Mouse (Mus musculus): ENCODE data around the gene Slc25a39.
"Not testable (repeated sequence)": the region's sequence is repeated elsewhere in the genome, so short reads cannot be mapped to it uniquely, and the experiment has no call there.

Slc25a39 gene

DNA sequence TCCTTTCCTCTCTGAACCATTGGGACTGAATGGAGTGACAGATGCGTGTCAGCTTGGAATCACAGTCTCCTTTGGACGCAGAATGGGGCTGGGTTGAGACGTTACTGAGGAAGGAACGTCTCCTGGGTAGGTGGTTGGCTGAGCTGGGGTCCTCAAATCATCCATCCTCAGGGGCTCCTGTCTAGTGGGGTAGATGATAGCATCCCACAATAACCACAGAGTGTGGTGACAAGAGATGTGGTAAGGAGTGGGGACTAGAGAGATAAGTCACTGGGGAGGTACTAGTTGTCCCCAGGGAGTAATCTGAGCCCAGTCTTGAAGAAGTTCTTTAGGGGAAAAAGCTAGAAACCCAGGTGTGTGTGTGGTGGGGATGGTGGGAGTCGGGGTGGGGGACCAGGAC is 39.4 kb downstream of the Slc25a39 start:
- DNase-seq: no peak

DNA sequence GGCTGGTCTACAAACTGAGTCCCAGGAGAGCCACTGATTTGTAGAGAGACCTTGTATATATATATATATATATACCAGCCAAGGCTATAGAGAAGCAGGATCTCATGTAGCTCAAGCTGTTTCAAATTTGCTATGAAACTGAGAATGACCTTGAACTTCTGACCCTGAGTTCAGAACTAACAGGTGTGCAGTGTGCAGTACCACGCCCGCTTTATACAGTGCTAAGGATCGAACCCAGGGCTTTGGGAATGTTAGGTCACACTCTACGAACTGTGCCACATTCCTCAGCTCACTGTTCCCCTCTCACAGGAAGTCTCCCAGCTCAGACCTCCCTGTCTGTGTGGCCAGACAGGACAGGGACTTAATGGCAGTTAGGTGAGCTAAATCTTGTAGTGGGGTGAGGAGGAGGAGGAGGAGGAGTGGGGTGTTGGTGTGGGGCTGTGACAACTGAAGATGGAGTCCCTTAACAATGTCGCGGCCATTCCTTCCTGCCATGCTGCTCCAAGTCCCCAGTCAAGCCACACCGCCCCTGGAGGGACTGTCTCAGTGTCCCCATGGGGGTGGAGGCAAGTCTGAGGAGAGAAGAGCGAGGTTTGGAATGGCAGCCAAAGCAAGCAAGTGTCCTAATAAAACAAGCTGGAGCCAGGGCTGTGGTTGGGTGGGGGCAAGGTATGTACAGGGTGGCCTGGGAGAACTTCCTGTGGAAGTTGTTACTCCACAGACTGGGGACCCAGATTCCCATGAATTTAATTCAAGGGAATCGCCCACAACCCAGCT is 40.1 kb downstream of the Slc25a39 start:
- no peak for DNase-seq

DNA sequence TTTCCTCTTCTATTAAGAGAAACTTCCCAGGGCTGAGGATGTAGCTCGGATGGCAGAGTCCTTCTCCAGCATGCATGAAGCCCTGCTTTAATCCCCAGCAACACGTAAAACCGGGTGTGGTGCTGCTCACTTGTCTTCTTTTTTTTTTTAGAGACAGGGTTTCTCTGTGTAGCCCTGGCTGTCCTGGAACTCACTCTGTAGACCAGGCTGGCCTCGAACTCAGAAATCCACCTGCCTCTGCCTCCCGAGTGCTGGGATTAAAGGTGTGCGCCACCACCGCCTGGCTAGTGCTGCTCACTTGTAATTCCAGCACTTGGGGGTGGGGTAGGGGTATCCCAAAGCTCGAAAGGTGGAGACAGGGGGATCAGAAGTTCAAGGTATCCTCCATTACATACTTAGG is 41.6 kb downstream of the Slc25a39 start, which contains the start of gene Slc4a1:
Slc4a1 (minus strand) TSS at position 101 of the 400 bp plus-strand sequence.
- DNase-seq: not testable (repeated sequence)

DNA sequence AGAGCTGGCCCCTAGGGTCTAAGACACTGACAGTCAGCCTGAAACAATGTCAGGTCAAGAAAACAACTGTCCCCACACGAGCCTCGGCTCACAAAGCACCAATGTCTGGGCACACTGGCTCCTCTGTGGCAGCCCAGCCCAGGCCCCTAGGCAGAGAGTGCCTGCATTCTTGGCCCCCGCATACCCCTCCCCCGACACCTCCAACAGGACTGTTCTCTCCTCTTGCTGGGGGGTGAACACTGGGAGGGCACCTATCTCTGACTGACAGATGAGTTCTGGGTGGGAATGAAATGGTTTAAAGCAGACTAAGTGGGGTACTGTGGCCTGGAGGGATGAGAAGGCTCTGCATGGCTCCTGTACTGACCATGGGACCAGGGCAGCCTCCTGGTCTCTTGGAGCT is 42.0 kb downstream of the Slc25a39 start:
- DNase-seq: no peak

DNA sequence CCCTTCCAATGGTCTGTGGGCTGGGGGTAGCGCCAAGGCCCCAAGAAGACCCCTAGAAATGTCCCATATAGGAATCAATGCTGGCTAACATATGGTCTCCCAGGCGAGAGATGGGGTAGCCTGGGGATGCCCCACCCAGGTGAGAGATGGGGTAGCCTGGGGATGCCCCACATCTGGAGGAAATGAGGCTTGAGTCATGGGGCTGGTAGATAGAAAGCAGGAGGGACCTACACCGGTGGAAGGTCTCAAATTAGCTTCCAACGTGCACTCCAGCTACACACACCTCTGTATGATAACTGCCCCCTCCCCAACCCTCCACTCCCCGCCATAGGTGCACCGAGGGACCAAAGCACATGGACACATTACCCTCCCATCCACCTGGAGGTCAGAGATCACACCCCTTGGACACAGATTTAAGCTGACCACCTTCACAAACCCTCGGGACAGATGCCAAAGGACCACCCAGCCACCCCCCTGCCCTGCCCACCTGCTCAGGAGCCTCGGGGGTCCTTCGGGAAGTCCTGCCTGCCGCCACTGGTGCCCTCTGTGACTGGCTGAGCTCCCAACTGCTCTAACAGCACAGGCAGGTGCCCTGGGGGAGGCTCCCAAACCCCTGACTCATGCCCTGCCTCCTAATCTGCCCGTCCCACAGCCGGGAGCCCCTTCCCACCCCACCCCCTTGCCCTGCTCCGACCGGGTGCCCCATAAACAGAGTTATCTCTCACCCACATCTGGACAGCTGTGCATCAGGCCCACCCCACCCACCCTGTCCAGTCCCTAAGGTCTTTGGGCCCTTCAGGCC is 43.0 kb downstream of the Slc25a39 start:
- no peak for DNase-seq

DNA sequence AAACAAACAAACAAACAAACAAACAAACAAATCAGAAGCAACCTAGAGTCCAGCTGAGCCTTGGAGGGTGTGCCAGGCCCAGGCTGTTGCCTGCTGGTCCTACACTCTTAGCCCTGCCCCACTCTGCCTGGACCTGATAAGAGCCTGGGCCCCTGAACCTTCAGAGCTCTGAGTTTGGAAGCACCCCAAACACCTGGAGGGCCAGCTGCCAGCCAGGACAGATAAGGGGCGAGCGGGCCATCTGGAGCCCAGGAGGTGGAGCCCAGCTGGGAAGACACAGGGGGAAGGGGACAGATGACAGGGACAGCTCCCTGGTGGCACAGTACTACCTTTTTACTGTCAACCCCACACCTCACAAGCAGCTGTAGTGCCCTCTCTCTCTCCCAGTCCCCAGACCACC is 44.1 kb downstream of the Slc25a39 start:
- no peak for DNase-seq

DNA sequence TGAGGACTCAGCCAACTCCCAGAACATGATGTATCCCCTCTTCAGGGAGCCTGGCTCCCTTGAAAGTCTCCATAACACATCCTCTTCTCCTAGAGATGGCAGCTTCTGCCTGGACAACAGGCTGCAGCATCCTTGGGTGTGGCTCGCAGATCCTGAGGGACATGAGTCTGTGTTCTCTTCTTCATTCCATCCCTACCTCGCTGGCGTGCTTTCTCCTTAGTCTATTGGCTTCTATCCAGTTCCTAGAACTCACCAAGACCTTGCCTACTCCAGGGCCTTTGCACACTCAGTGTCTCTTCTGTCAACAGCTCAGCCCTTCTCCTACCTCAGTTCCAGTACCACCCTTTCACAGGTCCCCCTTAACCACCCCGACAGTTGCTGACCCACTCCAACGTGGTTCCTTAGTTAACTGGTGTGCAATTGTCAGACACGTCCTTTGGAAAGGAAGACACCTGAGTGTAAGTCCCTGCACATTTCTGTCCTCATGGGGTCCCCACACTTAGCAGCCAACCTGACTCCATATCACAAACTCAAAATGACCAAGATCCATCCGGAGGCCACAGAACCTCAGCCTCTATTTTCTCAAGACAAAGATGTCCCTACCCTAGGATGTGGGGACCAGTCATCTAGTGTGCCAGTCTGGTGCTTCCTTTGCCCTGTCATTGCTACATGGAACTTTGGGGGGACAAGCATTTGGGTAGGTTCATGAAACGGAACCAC is 45.8 kb downstream of the Slc25a39 start:
- no peak for DNase-seq

DNA sequence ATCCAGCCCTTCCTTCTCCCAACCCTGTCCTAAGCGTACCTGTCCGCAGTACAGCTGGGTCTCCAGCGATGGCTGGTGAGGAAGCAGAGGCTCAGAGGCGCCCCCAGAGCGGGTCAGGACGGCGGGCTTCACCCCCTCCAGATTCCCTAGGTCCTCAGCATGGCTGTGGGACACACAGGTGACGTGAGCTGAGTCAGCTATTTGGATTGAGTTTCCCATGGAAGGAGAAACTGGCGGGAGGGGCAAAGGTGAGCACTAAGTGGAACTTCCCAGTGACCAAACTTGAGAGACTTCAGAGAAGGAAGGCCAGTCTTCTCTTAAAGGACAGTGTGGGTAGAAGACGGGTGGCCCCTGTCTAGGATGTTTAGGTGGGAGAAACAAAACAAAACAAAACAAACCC is 49.4 kb downstream of the Slc25a39 start:
- DNase-seq: no peak

DNA sequence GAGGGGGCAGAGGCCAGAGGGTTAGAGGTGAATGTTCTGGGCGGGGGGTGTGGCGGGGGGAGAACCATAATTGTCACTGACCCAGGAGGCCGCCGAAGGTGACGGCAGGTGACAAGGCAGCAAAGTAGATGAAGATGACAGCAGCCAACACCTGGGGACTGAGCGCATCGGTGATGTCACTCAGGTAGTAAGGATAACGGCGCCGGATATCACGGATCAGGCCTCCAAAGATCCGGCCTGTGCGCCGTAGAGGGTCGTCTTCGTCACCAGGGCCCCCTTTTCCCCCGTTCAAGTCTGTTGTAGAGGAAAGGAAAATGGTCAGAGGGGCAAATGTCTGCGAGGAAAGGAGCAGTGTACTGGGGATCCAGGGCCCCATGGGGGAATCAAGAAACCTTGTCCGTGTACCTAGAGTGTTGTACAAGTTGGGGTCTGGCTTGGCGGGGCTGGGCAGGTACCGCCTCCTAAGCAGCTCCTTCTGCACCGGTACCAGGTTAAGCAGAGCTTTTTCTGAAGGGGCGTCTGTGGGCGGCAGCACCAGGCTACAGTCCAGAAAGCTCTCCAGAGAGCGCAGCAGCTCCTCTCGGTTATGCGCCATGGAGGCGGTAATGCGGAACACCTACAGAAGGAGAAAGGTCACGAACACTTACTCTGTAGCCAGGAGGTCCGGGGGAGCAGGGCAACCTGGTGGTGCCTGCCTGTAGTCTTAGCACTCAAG is 51.0 kb downstream of the Slc25a39 start:
- peak; percentile 19 for DNase-seq

DNA sequence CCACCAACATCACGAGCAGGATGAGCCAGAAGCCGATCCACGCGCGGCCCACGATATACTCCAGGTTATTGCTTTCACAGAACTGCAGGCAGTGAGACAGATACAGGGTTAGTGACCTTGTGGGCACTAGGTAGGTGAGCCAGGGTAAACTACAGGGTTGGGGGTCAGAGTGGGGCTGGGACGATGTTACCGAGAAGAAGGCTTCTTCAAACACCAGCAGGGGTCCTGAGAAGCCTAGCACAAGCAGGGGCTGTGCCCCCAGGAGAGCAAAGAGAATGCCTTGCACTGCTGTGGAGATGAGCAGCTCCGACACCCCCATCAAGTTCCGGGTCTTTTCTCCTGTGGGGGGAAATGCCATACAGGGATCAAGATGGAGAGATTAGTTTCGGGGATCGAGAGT is 51.6 kb downstream of the Slc25a39 start:
- no peak for DNase-seq

DNA sequence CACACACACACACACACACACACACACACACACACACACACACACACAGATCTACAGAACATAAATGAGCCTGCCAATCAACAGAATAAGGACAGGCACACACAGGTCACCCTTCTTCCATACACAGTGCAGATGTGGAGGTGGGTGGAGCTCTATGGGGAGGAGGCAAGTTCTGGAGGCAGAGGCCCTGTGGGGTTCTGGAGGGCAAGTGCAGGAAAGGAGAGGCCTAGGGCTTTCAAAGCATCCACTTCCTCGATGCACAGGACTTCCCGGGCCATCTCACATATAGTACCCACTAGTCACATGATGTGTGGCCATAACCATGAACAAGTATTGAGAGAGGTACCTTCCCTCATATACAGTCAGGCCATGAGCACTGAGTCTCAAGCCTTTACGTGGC is 52.2 kb downstream of the Slc25a39 start:
- DNase-seq: no peak

DNA sequence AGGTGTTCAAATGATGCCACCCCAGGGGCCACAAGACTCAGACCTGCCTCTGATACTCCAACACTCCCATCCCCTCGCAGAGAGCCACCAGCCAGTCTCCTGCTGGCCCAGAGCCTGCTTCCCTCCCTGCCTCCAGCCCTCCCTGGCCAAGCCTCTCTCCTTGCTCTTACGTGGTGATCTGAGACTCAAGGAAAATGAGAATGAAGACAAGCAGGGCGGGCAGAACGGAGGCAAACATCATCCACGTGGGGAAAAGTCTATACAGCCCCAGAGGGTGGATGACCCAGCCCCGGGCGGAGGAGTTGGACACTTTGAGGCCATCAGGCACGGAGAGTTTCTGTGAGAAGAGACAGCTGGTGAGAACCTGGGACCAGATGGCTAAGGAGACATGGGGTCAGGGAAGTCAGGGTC is 54.7 kb downstream of the Slc25a39 start:
- DNase-seq: no peak

All from right cerebral cortex, adult 18-20 months (tissue).